Mouse (Mus musculus) retina, postnatal 7 days (tissue): ENCODE measurements at regions not wholly inside any gene's neighbourhood (a gene's known extent, or its start where the extent isn't known, plus 50 kb on each side); places are given as distances from the start of the nearest gene placed in this dataset.

Experiments used
- DNase-seq: peaks from one replicate; pipeline ENCODE4 v3.0.0-alpha.2; 2012; ENCODE audit warnings: low read depth, low spot score

- DNase-seq = no peak
These were observed 204.6 kb upstream of the Tlr4 start for GRCm38 (mm10) chr4:66622650-66623394.

- no peak for DNase-seq
These were observed 208.5 kb upstream of the Tlr4 start for GRCm38 (mm10) chr4:66618811-66619440.

GRCm38 (mm10) chr4:66617743-66618736 is 209.3 kb upstream of the Tlr4 start:
- DNase-seq = no peak

- DNase-seq = no peak
These were observed 210.3 kb upstream of the Tlr4 start for GRCm38 (mm10) chr4:66617101-66617500.

GRCm38 (mm10) chr4:66604849-66605248 is 200.4 kb upstream of the Astn2 start:
- DNase-seq = no peak

- DNase-seq = no peak
These were observed 194.3 kb upstream of the Astn2 start for GRCm38 (mm10) chr4:66598737-66599136.

- no peak for DNase-seq
These were observed 182.2 kb upstream of the Astn2 start for GRCm38 (mm10) chr4:66586647-66587046.

- DNase-seq = no peak
These were observed 181.8 kb upstream of the Astn2 start for GRCm38 (mm10) chr4:66586166-66586565.

- no peak for DNase-seq
These were observed 152.5 kb upstream of the Astn2 start for GRCm38 (mm10) chr4:66556936-66557335.

- DNase-seq = no peak
These were observed 146.1 kb upstream of the Astn2 start for GRCm38 (mm10) chr4:66550306-66551104.

- DNase-seq = no peak
These were observed 138.5 kb upstream of the Astn2 start for GRCm38 (mm10) chr4:66542833-66543436.

GRCm38 (mm10) chr4:66524456-66524855 is 120.0 kb upstream of the Astn2 start:
- no peak for DNase-seq

- no peak for DNase-seq
These were observed 119.5 kb upstream of the Astn2 start for GRCm38 (mm10) chr4:66523886-66524245.

- DNase-seq = peak; percentile 11
These were observed 119.0 kb upstream of the Astn2 start for GRCm38 (mm10) chr4:66523238-66523885.

- no peak for DNase-seq
These were observed 117.8 kb upstream of the Astn2 start for GRCm38 (mm10) chr4:66522097-66522809.

- DNase-seq = no peak
These were observed 116.4 kb upstream of the Astn2 start for GRCm38 (mm10) chr4:66520796-66521195.

GRCm38 (mm10) chr4:66515815-66516214 is 111.4 kb upstream of the Astn2 start:
- DNase-seq = no peak

GRCm38 (mm10) chr4:66483496-66483895 is 79.1 kb upstream of the Astn2 start:
- no peak for DNase-seq

- no peak for DNase-seq
These were observed 78.3 kb upstream of the Astn2 start for GRCm38 (mm10) chr4:66482495-66483291.
